Mouse (Mus musculus) spleen, adult 18-20 months (tissue): Measurements from ENCODE around the gene Wdr46.
A peak's percentile ranks its signal among the peaks of the same experiment; 100 is the strongest.

ENCODE experiments used
- DNase-seq, 2 experiments: peaks; one replicate each; pipeline ENCODE4 v3.0.0; 2022; ENCODE audit warnings: mixed read lengths in 2 of 2

Gene Wdr46

DNA sequence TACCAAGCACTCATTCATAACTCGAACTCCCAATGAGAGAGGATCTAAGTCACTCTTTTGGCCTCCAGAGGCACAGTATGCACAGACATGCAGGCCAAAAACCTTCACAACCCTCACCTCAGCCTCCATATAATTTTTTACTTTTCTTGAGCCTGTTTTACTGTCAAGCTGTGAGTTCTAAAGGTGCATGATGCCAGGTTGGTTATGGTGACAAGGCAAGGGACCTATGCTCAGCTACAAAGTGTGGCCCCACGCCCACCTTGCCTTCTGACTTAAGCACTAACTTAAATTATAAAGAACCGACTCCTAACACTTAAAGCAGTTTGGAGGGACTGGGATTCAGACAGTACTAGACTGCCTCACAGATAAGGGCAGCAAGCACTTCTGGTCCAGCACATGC lies 12.8 kb downstream of the Wdr46 start:
- no peak for DNase-seq

DNA sequence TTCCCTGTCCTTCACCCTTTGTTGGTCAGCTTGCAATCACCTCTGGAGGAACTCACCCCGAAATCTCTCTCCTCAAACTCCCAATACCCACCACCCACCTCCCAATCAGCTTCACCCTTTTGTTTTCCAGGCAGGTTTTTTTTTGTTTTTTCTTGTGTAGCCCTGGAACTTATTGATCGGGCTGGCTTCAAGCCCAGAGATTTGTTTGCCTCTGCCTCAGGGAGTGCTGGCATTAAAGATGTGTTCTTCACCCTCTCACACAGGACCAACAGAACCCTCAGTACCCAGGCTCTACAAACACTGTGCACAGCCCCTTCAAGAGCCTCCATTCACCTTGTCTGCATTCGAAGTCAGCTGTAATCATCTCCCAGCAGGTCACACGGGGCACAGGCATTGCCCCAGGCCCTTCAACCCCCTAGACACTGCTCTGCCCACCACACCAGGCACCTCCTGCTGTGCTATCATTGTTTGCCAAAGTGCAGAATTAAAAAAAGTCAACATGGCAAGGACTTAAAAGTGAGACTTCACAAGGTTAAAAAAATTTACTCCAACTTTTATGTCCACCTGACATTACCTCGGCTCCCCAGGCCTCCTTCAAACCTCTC lies 13.6 kb downstream of the Wdr46 start:
- DNase-seq, result no peak

DNA sequence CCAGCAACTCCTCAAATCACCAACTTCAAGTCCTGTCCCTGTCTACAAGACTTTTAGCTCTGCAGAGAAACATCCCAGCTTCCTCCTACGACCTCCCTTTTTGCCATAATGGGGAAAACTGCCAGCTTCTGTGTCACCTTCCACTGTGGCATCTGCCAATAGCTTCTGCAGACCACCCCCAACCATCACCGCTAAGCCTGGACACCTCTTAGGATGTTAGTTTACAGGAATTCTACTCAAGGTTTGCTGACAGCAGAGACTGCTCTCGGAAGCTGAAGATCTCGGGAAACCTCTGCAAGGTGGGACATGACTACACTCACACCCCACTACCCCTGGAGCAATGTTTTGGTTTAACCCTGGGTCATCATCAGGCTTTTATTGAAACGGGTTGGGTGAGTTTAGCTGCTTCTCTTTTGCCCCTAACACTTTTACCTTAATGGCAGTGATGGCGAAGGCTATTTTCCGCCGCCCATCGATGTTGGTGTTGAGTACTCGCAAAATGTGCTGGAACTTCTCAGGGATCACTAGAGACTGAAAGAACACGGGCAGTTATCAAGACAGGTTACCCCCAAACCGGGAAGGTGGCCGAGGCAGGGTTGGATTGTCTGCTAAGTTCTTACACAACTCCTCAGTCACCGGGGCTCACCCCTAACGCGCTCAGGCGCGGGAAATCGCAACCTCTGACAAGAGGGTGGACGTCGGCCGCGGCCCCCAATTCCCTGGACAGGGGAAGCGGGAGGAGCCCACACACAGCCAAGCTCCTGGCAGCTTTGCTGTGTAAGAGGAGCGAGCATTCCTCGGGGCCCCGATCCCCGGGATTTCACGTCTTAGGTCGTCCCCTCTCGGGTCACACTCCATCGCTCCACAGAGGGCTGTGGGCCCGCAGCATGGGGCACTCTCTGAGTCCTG lies 14.4 kb downstream of the Wdr46 start:
- DNase-seq, result no peak

DNA sequence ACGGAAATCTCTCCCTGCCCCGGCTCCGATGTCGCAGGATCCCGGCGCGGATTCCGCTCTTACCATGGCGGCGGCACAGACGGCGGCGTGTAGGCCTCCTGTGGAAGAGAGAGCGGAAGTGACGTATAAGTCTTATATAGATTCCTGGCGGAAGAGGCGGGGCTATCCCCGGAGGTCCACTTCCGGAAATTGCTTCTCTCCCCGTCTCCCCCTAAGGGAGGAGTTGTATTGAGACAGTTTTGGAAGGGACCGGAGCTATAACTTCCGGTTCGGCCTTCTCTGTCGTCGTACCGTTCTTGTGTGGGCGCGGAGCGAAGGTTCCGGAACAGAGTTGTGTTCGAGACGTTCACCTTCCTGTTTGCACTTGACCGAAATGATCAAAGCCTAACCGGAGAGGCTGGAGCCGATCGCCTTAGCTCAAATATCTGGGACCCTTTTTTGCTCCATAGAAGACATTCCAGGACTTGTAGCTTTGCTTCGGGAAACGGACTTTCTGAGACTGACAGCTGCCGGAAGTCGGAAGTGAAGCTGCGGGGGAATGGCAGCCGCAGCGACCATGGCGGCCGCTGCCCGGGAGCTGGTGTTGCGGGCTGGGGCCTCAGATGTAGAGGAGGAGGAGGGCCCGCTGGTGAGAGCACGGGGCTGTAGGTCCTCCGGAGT lies 15.2 kb downstream of the Wdr46 start, which contains the start of the genes Vps52 and Rps18:
Vps52 (plus strand) TSS at position 258 of the 660 bp plus-strand sequence.
Rps18 (minus strand) TSS at position 447 of the 660 bp plus-strand sequence.
- DNase-seq, result peak; percentile 89 to 96

DNA sequence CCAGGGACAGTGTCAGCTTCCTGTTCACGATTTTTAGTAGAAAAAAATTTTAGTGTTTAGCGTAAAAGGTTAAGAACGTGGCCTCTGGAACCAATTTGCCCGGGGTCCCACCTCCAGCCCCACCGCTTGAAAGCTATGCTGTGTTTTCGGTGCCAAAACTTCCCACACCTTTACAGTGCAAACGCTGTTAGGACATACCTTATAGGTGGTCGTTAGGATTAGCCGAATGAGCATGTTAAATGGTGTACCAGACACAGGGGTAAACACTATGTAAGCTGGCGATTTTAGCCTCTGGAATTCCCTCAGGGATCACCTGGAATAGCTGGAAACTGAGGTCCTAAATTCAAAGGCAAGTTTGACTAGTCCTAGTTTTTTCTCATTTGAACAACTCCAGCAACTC lies 15.9 kb downstream of the Wdr46 start:
- DNase-seq, result no peak

DNA sequence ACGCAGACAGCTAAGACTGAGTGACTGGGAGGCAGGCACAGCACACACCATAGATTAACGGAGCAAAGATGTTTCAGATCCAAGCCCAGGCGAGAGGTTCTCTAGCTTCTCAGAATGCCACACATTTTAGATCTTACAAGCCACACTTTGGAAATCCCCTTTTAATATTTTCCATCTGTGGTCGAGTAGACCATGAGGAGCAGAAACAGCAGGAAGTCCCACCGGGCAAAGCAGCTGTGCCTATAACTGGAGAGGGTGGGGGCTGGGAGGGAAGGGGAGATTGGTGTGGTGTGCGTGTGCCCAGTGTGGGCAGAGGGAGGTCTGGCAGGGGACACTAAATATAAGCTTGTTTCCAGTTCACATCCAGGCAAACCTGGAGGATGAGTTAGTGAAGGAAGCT lies 17.0 kb downstream of the Wdr46 start:
- DNase-seq, result no peak

GRCm38 (mm10) chr17:33958451-33958850 lies 18.0 kb downstream of the Wdr46 start:
- no peak for DNase-seq

- no peak for DNase-seq
Observed at GRCm38 (mm10) chr17:33959135-33959534, 18.7 kb downstream of the Wdr46 start.

DNA sequence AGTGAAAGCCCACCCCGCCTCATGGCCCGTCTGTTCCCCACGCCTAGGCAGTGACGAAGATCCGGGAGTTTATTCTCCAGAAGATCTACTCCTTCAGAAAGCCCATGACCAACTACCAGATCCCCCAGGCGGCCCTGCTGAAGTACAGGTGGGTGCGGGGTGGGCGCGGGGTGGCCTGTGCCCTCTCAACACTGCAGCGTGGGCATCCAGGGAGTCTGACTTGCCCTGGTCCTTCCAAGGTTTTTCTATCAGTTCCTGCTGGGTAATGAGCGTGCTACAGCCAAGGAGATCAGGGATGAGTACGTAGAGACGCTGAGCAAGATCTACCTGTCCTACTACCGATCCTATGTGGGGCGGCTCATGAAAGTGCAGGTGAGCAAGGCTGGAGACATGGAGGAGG lies 19.5 kb downstream of the Wdr46 start:
- DNase-seq, result no peak

- no peak for DNase-seq
Observed at GRCm38 (mm10) chr17:33962876-33963275, 22.4 kb downstream of the Wdr46 start.

- no peak for DNase-seq
Observed at GRCm38 (mm10) chr17:33965082-33965845, 24.8 kb downstream of the Wdr46 start.

DNA sequence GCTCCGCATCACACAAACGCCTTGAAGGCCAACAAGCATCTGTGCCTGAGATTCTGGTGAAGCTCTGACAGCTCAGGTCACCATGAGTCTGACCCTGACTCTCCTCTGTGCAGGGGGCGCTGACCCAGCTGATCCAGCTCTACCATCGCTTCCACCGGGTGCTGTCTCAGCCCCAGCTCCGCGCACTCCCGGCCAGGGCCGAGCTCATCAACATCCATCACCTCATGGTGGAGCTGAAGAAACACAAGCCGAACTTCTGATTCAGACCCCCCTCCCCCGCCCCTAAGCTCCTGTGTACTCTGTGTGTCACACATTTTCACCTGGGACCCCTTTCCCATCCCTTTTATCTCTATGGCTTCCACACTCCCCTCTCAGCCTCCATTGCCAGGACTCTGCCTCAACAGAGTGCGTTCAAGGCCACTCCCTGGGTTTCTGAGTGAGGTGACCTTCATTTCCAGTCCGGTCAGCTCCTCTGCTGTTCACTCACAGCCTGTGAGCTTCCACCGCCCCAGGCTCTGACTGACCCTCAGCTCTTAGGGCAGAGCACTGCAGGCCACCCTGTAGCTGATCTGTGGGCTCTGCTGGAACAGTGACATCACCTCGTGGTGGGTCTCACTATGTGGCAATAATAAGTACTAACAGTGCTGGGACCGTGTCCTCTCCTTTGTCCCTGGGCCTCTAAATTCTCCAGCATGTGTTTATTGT lies 25.5 kb downstream of the Wdr46 start:
- no peak for DNase-seq

DNA sequence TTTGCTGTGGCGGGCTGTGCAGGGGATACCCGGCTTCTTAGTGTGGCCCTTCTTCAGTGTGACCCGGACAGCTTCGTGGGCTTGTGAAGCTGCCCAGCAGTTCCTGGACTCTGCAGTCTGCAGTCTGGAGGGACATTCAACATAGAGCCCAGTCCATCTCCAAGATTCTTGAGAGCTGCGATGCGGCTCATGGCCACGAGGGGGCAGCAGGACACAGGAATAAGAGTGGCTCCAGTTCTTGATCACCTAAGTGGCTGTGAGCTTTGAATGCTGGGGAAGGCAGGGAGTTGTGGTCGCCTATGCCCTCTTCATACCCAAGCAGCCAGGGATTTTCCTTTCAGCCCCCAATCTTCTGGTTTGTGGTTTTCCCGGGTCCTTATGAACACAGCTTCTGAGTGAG lies 28.0 kb downstream of the Wdr46 start:
- DNase-seq, result peak; percentile 60 to 81

DNA sequence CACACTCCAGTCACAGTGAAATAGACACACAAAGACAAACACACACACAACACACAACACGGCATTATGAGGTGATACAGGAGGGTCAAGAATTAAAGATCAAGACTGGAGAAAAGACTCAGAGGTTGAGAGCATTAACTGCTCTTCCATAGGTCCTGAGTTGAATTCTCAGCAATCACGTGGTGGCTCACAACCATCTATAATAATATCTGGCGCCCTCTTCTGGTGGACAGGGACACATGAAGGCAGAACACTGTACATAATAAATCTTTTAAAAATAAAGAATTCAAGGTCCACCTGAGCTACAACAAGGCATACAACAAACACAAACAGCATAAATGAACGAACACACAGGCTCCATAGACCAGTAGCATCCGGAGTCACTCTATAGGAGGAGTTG lies 28.5 kb downstream of the Wdr46 start:
- DNase-seq, result peak in 1 of 2 experiments; percentile 37

- DNase-seq, result no peak
Observed at GRCm38 (mm10) chr17:33969394-33969793, 28.9 kb downstream of the Wdr46 start.

- no peak for DNase-seq
Observed at GRCm38 (mm10) chr17:33972691-33973090, 32.2 kb downstream of the Wdr46 start.

- DNase-seq, result no peak
Observed at GRCm38 (mm10) chr17:33973572-33973971, 33.1 kb downstream of the Wdr46 start.

DNA sequence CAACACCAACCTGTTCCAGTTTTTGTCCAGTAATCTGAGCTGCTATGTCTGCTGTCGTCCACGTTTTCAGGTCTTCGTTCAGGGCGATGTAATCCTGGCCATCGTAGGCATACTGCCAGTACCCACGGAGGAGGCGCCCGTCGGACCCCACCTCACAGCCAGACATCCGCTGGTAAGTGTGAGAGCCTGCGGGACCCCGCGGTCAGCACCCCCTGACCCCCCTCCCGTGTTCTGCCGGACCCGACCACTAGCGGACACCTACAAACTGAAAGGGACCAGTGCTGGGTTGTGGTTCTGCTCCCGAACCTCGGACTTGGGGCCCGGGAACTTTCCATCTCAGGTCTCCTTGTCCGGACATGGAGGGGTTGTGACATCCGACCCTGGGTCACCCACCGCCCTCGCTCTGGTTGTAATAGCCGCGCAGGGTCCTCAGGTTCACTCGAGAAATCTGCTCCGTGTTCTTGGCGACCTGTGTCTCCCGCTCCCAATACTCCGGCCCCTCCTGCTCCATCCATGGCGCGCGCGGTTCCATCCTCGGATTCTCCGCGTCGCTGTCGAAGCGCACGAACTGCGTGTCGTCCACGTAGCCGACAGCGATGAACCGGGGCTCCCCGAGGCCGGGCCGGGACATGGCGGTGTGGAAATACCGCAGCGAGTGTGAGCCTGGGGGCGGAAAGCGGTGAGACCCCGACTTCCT lies 37.5 kb downstream of the Wdr46 start:
- DNase-seq, result no peak

- peak; percentile 79 to 83 for DNase-seq
Observed at GRCm38 (mm10) chr17:33978631-33979031, 38.2 kb downstream of the Wdr46 start.

DNA sequence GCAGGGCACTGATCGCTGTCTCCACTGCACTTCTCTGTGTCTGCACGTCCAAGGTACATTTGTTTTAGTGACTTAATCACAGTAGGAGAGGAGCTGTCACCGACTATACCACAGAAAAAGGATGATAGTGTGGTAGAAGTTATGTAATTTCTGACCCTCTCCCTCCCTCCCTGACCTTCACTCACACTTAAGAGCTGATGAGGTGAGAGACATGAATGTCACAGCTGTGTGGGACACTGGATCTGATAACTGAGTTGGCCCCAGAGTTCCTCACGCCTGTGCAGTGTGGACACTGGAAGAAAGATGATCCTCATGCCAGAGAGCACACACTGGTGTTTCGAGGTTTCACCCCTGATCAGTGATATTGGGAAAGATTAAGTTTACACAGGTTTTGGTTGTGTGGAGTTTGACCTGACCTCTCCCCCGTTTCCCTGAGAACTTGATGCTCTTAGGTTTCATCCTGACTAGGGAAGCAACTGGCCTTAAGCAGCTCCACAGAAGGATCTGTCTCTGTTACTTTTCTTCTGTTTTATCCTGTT lies 39.1 kb downstream of the Wdr46 start:
- no peak for DNase-seq
